Mouse (Mus musculus) spleen, adult 2 months (tissue): ENCODE measurements around the gene Gm20388.

ENCODE experiments used
- CTCF ChIP-seq: fragments of 200-500 bp; IDR thresholded peaks from 2 replicates; pipeline ENCODE4 v1.5.1; 2011; ENCODE audit warnings: mild to moderate bottlenecking, inconsistent platforms; ENCODE audit not compliant: insufficient read depth, insufficient read length, insufficient replicate concordance; ENCODE audit errors: extremely low read depth
- POLR2A ChIP-seq: fragments of 200-500 bp; IDR thresholded peaks from 2 replicates; pipeline ENCODE4 v1.6.1; 2011; ENCODE audit warnings: low read depth, low read length, inconsistent platforms

- TF ChIP-seq CTCF (no peak), POLR2A (no peak)
These were observed 3025.3 kb downstream of the Gm20388 start for GRCm38 (mm10) chr8:122935912-122936311.
